Mouse (Mus musculus): Measurements from ENCODE around the gene Zbtb3.

Zbtb3 gene

GRCm38 (mm10) chr19:8839908-8840791, 37.8 kb downstream of the Zbtb3 start:
- DNase-seq (ENCODE audit: low spot score in 2 of 2): peak; percentile 78 to 82

- DNase-seq (ENCODE audit: low spot score in 2 of 2): no peak
Measured at GRCm38 (mm10) chr19:8841012-8841411, 38.7 kb downstream of the Zbtb3 start.

- DNase-seq (ENCODE audit: low spot score in 2 of 2): no peak
Measured at GRCm38 (mm10) chr19:8842961-8843360, 40.6 kb downstream of the Zbtb3 start.

- peak; percentile 85 to 88 for DNase-seq (ENCODE audit: low spot score in 2 of 2)
Measured at GRCm38 (mm10) chr19:8844371-8845129, 42.2 kb downstream of the Zbtb3 start.

- DNase-seq (ENCODE audit: low spot score in 2 of 2): no peak
Measured at GRCm38 (mm10) chr19:8848356-8848755, 46.0 kb downstream of the Zbtb3 start.

GRCm38 (mm10) chr19:8850402-8850901, 48.1 kb downstream of the Zbtb3 start, which contains the start of gene Lrrn4cl:
Lrrn4cl (plus strand) TSS chr19:8850768.
- DNase-seq (ENCODE audit: low spot score in 2 of 2): no peak

GRCm38 (mm10) chr19:8851639-8852038, 49.3 kb downstream of the Zbtb3 start:
- DNase-seq (ENCODE audit: low spot score in 2 of 2): no peak

- no peak for DNase-seq (ENCODE audit: low spot score in 2 of 2)
Measured at GRCm38 (mm10) chr19:8852236-8852928, 50.0 kb downstream of the Zbtb3 start.

- DNase-seq (ENCODE audit: low spot score in 2 of 2): no peak
Measured at GRCm38 (mm10) chr19:8853117-8853516, 50.8 kb downstream of the Zbtb3 start.
